10 mouse cellular contexts compared by ENCODE assay signal in the genomic region with DNA sequence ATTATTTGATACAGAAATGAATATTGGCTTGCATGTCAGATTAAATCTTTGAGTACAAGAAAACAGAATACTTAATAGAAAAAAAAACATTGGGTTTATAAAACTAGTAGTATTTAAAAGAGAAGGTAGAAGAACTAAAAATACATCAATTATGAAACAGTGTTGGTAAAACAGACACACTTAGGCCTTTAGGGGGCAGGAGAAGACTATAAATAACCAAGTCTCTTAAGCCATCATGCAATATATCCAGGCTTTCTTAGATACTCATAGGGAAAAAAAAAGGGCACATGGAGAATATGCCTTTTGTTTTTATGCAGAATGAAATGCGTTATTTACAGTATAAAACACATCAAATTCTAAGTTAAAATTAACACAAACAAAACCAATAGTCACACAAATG.
DNase-seq lines count a peak whose midpoint lies in the region; ATAC-seq and TF ChIP-seq lines count a peak whose summit lies in the region.
"Had no signal": no experiment of that assay in that cellular context is flagged by ENCODE, and none has a peak within 500 bp of the region (broad histone marks: within the 10 kb centered on the region; RNA-seq: fewer than 3 reads in every experiment).

No protein-coding gene starts in this region.

- WGBS in intestine, postnatal 0 days, result 84% methylated on average over 1 of the region's 1 CpGs
- WGBS in intestine, embryonic 16.5 days, result 73% methylated on average over 1 of the region's 1 CpGs
- 71% methylated on average over 1 of the region's 1 CpGs for WGBS in midbrain, embryonic 13.5 days
- 87% methylated on average over 1 of the region's 1 CpGs for WGBS in neural tube, embryonic 15.5 days

- peak; percentile 23 for DNase-seq in MEL (ENCODE audit: low read depth, low spot score)
- DNase-seq in c-Kit-positive CD71-negative TER-119-negative erythroid progenitor cells, embryonic 14.5 days (ENCODE audit: low read depth), result peak; percentile 2
- DNase-seq in testis, postnatal 10 days (ENCODE audit: low spot score), result no peak
- DNase-seq in heart, adult 11 months, result no peak
- DNase-seq: heart, postnatal 36 days had no signal

- H3K36me3 ChIP-seq in intestine, postnatal 0 days (ENCODE audit: control insufficient read depth, insufficient read depth), result no peaks in the 10 kb centered on the region
- no peaks in the 10 kb centered on the region for H3K36me3 ChIP-seq in intestine, embryonic 16.5 days (ENCODE audit: control insufficient read depth, insufficient read depth, low read length)
- peaks cover 0 to 3% of the 10 kb centered on the region in 2 experiments; a peak in 1 of 4 replicates for H3K36me3 ChIP-seq in MEL (ENCODE audit: control insufficient read depth in 1 of 2, insufficient read depth in 2 of 2, low read length in 2 of 2)
- H3K36me3 ChIP-seq in midbrain, embryonic 13.5 days, result peaks cover 6% of the 10 kb centered on the region; the same call in 1 of the 2 replicates
- H3K36me3 ChIP-seq in neural tube, embryonic 15.5 days, result 0 out of 2 replicates have a peak, but pooled peaks cover 2% of the 10 kb centered on the region
- H3K36me3 ChIP-seq: stomach, embryonic 15.5 days had no signal

- no peak for ATAC-seq in intestine, postnatal 0 days
- ATAC-seq in intestine, embryonic 16.5 days, result no peak
- ATAC-seq in midbrain, embryonic 13.5 days, result peak; percentile 77; the same call in 1 of the 2 replicates
- no peak for ATAC-seq in neural tube, embryonic 15.5 days (ENCODE audit: low FRiP score)

- no peak overlapping the region for H3K4me2 ChIP-seq in intestine, postnatal 0 days (replicated peaks; ENCODE audit: low read depth)
- H3K4me2 ChIP-seq in intestine, embryonic 16.5 days (ENCODE audit: low read depth, low read length), result no peak overlapping the region
- no peak overlapping the region for H3K4me2 ChIP-seq in midbrain, embryonic 13.5 days (replicated peaks)
- H3K4me2 ChIP-seq in neural tube, embryonic 15.5 days, result no peak overlapping the region
- H3K4me2 ChIP-seq: stomach, embryonic 15.5 days had no signal

- peak; percentile 47 for TF ChIP-seq RAD21 in MEL (IDR thresholded peaks at IDR 0.05; ENCODE audit: low read depth, low read length)

- H3K27ac ChIP-seq in intestine, postnatal 0 days (ENCODE audit: low read depth, low read length), result no peak overlapping the region
- H3K27ac ChIP-seq in intestine, embryonic 16.5 days (ENCODE audit: low read length), result no peak overlapping the region
- no peak overlapping the region for H3K27ac ChIP-seq in MEL (ENCODE audit: control insufficient read depth, low read depth, low read length)
- no peak overlapping the region for H3K27ac ChIP-seq in midbrain, embryonic 13.5 days
- H3K27ac ChIP-seq in neural tube, embryonic 15.5 days (replicated peaks), result no peak overlapping the region
- H3K27ac ChIP-seq: stomach, embryonic 15.5 days had no signal

- no peaks in the 10 kb centered on the region for H3K79me2 ChIP-seq in MEL (ENCODE audit: control insufficient read depth, insufficient read depth, low read length, poor library complexity)

- H3K9ac ChIP-seq in intestine, postnatal 0 days (ENCODE audit: low read depth, low read length), result no peak overlapping the region
- H3K9ac ChIP-seq in intestine, embryonic 16.5 days (ENCODE audit: low read depth, low read length), result no peak overlapping the region
- no peak overlapping the region for H3K9ac ChIP-seq in MEL (ENCODE audit: control insufficient read depth, low read depth, low read length, poor library complexity, severe bottlenecking)
- H3K9ac ChIP-seq in midbrain, embryonic 13.5 days (replicated peaks), result no peak overlapping the region
- no peak overlapping the region for H3K9ac ChIP-seq in neural tube, embryonic 15.5 days (replicated peaks)
- H3K9ac ChIP-seq: stomach, embryonic 15.5 days had no signal

- peak; percentile 51 for TF ChIP-seq CTCF in intestine, postnatal 0 days (IDR thresholded peaks at IDR 0.05; ENCODE audit: low read depth)
- TF ChIP-seq CTCF in MEL (IDR thresholded peaks at IDR 0.05 in 2 of 3, conservative IDR thresholded peaks at IDR 0.05 in 1 of 3; ENCODE audit: control insufficient read depth in 1 of 3, insufficient read depth in 1 of 3, low read depth in 2 of 3, low read length in 3 of 3, poor library complexity in 1 of 3, severe bottlenecking in 1 of 3), result peak in 1 of 3 experiments; percentile 30; a peak in 1 of 6 replicates

- TF ChIP-seq EP300 in MEL (IDR thresholded peaks at IDR 0.05; ENCODE audit: low read depth in 1 of 2, low read length in 2 of 2), result no peak

- TF ChIP-seq POLR2A in MEL (IDR thresholded peaks at IDR 0.05; ENCODE audit: control insufficient read depth in 1 of 2, insufficient read depth in 1 of 2, low read depth in 1 of 2, low read length in 2 of 2, poor library complexity in 1 of 2), result no peak

- H3K9me3 ChIP-seq in intestine, postnatal 0 days (ENCODE audit: control insufficient read depth), result no peaks in the 10 kb centered on the region
- no peaks in the 10 kb centered on the region for H3K9me3 ChIP-seq in intestine, embryonic 16.5 days (ENCODE audit: control insufficient read depth, low read length)
- no peaks in the 10 kb centered on the region for H3K9me3 ChIP-seq in MEL (replicated peaks; ENCODE audit: insufficient read depth, low read length)
- no peaks in the 10 kb centered on the region for H3K9me3 ChIP-seq in midbrain, embryonic 13.5 days
- no peaks in the 10 kb centered on the region for H3K9me3 ChIP-seq in neural tube, embryonic 15.5 days (replicated peaks)
- H3K9me3 ChIP-seq: stomach, embryonic 15.5 days had no signal

- no peaks in the 10 kb centered on the region for H3K27me3 ChIP-seq in intestine, postnatal 0 days (replicated peaks; ENCODE audit: control insufficient read depth, insufficient read depth, low read length)
- H3K27me3 ChIP-seq in intestine, embryonic 16.5 days (replicated peaks; ENCODE audit: control insufficient read depth, insufficient read depth, low read length), result no peaks in the 10 kb centered on the region
- no peaks in the 10 kb centered on the region for H3K27me3 ChIP-seq in MEL (ENCODE audit: control insufficient read depth in 1 of 2, insufficient read depth in 2 of 2, low read length in 2 of 2)
- no peaks in the 10 kb centered on the region for H3K27me3 ChIP-seq in midbrain, embryonic 13.5 days
- no peaks in the 10 kb centered on the region for H3K27me3 ChIP-seq in neural tube, embryonic 15.5 days (replicated peaks)
- H3K27me3 ChIP-seq: stomach, embryonic 15.5 days had no signal

- no peak overlapping the region for H3K4me3 ChIP-seq in intestine, postnatal 0 days (ENCODE audit: low read depth, low read length)
- no peak overlapping the region for H3K4me3 ChIP-seq in intestine, embryonic 16.5 days (ENCODE audit: low read length)
- no peak overlapping the region for H3K4me3 ChIP-seq in MEL (ENCODE audit: control insufficient read depth in 1 of 2, insufficient read depth in 1 of 2, low read depth in 2 of 2, low read length in 2 of 2)
- no peak overlapping the region for H3K4me3 ChIP-seq in midbrain, embryonic 13.5 days (replicated peaks)
- H3K4me3 ChIP-seq in neural tube, embryonic 15.5 days (replicated peaks), result no peak overlapping the region
- H3K4me3 ChIP-seq: stomach, embryonic 15.5 days had no signal

- no peaks in the 10 kb centered on the region; the same call in 1 of the 2 replicates for H3K4me1 ChIP-seq in intestine, postnatal 0 days (replicated peaks; ENCODE audit: control insufficient read depth, insufficient read depth, low read length)
- H3K4me1 ChIP-seq in intestine, embryonic 16.5 days (ENCODE audit: control insufficient read depth, insufficient read depth, low read length), result no peaks in the 10 kb centered on the region
- H3K4me1 ChIP-seq in MEL (ENCODE audit: control insufficient read depth in 1 of 2, insufficient read depth in 2 of 2, low read length in 2 of 2), result no peaks in the 10 kb centered on the region
- peaks cover 10% of the 10 kb centered on the region for H3K4me1 ChIP-seq in midbrain, embryonic 13.5 days (replicated peaks)
- peaks cover 5% of the 10 kb centered on the region for H3K4me1 ChIP-seq in neural tube, embryonic 15.5 days
- H3K4me1 ChIP-seq: stomach, embryonic 15.5 days had no signal

TF ChIP-seq in MEL, 35 proteins besides CTCF, POLR2A, EP300 and RAD21:
- TF ChIP-seq CHD2 (IDR thresholded peaks at IDR 0.05; ENCODE audit: low read length), result no peak
- TF ChIP-seq SMC3 (IDR thresholded peaks at IDR 0.05; ENCODE audit: low read depth, low read length), result peak; percentile 37
- peak; percentile 33; the same call in 1 of the 2 replicates for TF ChIP-seq ZC3H11A (IDR thresholded peaks at IDR 0.05; ENCODE audit: low read depth, low read length)
TF ChIP-seq in MEL: peak in this region for 2.

Comparison
In these comparisons a context has a peak if more than half of its experiments do, and no peak if none do; other contexts are left out.
1. DNase-seq: peak in MEL (single experiment) and c-Kit-positive CD71-negative TER-119-negative erythroid progenitor cells, embryonic 14.5 days (single experiment); none in testis, postnatal 10 days (single experiment) and heart, adult 11 months (single experiment).